Mouse (Mus musculus) forebrain, postnatal 0 days (tissue): ENCODE results near the gene Nsg1. TPM values are rescaled to one million over a fixed set of nuclear protein-coding genes. Genes with fewer than 3 reads are reported as not detected.

Experiments
- ATAC-seq: fragments of 200-750 bp; cut with Nextera tagmentation; 2 replicates; pipeline ENCODE4 v1.8.0; 2017; ENCODE audit warnings: mild to moderate bottlenecking, moderate library complexity
- DNase-seq: peaks from one replicate; pipeline ENCODE4 v3.0.0-alpha.2; 2015
- H3K27ac ChIP-seq: fragments of 300-500 bp; sonication (generic); 2 replicates; pipeline ENCODE4 v1.5.1; 2014; ENCODE audit warnings: low read depth, mild to moderate bottlenecking, antibody characterized with exemption, low read length, moderate library complexity, mixed read lengths
- H3K27me3 ChIP-seq: fragments of 300-500 bp; sonication (generic); 2 replicates; pipeline ENCODE4 v1.6.1; 2014; ENCODE audit warnings: mild to moderate bottlenecking, low read length, mixed read lengths; ENCODE audit not compliant: insufficient read depth
- H3K36me3 ChIP-seq: fragments of 300-500 bp; sonication (generic); 2 replicates; pipeline ENCODE4 v1.6.1; 2014; ENCODE audit warnings: mild to moderate bottlenecking, moderate library complexity; ENCODE audit not compliant: insufficient read depth
- H3K4me1 ChIP-seq: fragments of 300-500 bp; sonication (generic); 2 replicates; pipeline ENCODE4 v1.6.1; 2014; ENCODE audit warnings: antibody characterized with exemption; ENCODE audit not compliant: insufficient read depth
- H3K4me2 ChIP-seq: fragments of 300-500 bp; sonication (generic); 2 replicates; pipeline ENCODE4 v1.6.1; 2014; ENCODE audit warnings: low read depth, mild to moderate bottlenecking, moderate library complexity
- H3K4me3 ChIP-seq: fragments of 300-500 bp; sonication (generic); 2 replicates; pipeline ENCODE4 v1.5.1; 2014; ENCODE audit warnings: low read depth, low read length, mixed read lengths
- H3K9ac ChIP-seq: fragments of 300-500 bp; sonication (generic); 2 replicates; pipeline ENCODE4 v1.6.1; 2014; ENCODE audit warnings: mild to moderate bottlenecking
- H3K9me3 ChIP-seq: fragments of 300-500 bp; sonication (generic); 2 replicates; pipeline ENCODE4 v1.6.1; 2016; ENCODE audit warnings: low read length
- CTCF ChIP-seq: sonication (generic); IDR thresholded peaks from 2 replicates; pipeline ENCODE4 v1.5.1; 2016; ENCODE audit warnings: antibody characterized with exemption, control low read depth, low read depth
- WGBS: fragments of 180-500 bp; shearing (Covaris S2); extraction: QIAGEN DNeasy Blood & Tissue Kit; methylation state at CpG from one replicate; pipeline ENCODE4 v1.1.7; 2014; 5-methylcytosine and 5-hydroxymethylcytosine counted together
- polyA plus RNA-seq: library from polyadenylated mRNA; unstranded; fragments of >200 nt; fragmentation: Nextera tagmentation; extraction: Ambion mirVana; gene quantifications from 2 replicates; pipeline ENCODE4 v1.2.1, GENCODE M21; 2015
- total RNA-seq: library from RNA; depleted of rRNA; stranded (reverse); fragments of >200 nt; gene quantifications from 2 replicates; pipeline ENCODE4 v1.2.3, GENCODE M21; 2014

The Nsg1 gene
- total and polyA plus RNA-seq, 2 experiments from 2014 or later: 1,532 to 1,970 TPM

- Histone ChIP-seq H3K27ac (no peak overlapping the region), H3K4me2 (no peak overlapping the region), H3K9ac (no peak overlapping the region), H3K4me1 (no peaks in the 10 kb centered on the region), H3K4me3 (no peak overlapping the region), H3K27me3 (no peaks in the 10 kb centered on the region), H3K36me3 (peaks cover 20% of the 10 kb centered on the region), H3K9me3 (no peaks in the 10 kb centered on the region)
- WGBS: 92% methylated on average over 5 of the region's 5 CpGs
- ATAC-seq (no peak), DNase-seq (no peak)
- TF ChIP-seq CTCF: no peak
These were observed 40.4 kb downstream of the Nsg1 start for GRCm38 (mm10) chr5:38119268-38119667.

GRCm38 (mm10) chr5:38117056-38117455 is 42.7 kb downstream of the Nsg1 start:
- peaks cover 23% of the 10 kb centered on the region for H3K36me3 ChIP-seq
- no peak; the same call in 1 of the 2 replicates for ATAC-seq
- 69% methylated on average over 1 of the region's 1 CpGs for WGBS

GRCm38 (mm10) chr5:38114526-38114925 is 45.2 kb downstream of the Nsg1 start:
- Histone ChIP-seq H3K27me3 (no peaks in the 10 kb centered on the region), H3K36me3 (peaks cover 23% of the 10 kb centered on the region), H3K9ac (no peak overlapping the region), H3K9me3 (no peaks in the 10 kb centered on the region), H3K4me1 (no peaks in the 10 kb centered on the region), H3K4me3 (no peak overlapping the region), H3K4me2 (no peak overlapping the region), H3K27ac (no peak overlapping the region)
- ATAC-seq: no peak
- DNase-seq: no peak
- WGBS: 99% methylated on average over 2 of the region's 2 CpGs
- no peak for TF ChIP-seq CTCF

More at GRCm38 (mm10) chr5:38117056-38117455, 42.7 kb downstream of the Nsg1 start:
- no peak for DNase-seq
- Histone ChIP-seq H3K4me2 (no peak overlapping the region), H3K9ac (no peak overlapping the region), H3K4me3 (no peak overlapping the region), H3K27ac (no peak overlapping the region), H3K4me1 (no peaks in the 10 kb centered on the region), H3K9me3 (no peaks in the 10 kb centered on the region), H3K27me3 (no peaks in the 10 kb centered on the region)
- TF ChIP-seq CTCF: no peak

GRCm38 (mm10) chr5:38106807-38107206 is 52.9 kb downstream of the Nsg1 start:
- DNase-seq (no peak), ATAC-seq (no peak)
- no peak for TF ChIP-seq CTCF
- Histone ChIP-seq H3K4me3 (no peak overlapping the region), H3K27me3 (no peaks in the 10 kb centered on the region), H3K27ac (no peak overlapping the region), H3K4me1 (no peaks in the 10 kb centered on the region), H3K9ac (no peak overlapping the region), H3K4me2 (no peak overlapping the region), H3K36me3 (peaks cover 25% of the 10 kb centered on the region), H3K9me3 (no peaks in the 10 kb centered on the region)
- 84% methylated on average over 10 of the region's 10 CpGs for WGBS

GRCm38 (mm10) chr5:38106080-38106697 is 53.5 kb downstream of the Nsg1 start:
- no peak overlapping the region for H3K4me3 ChIP-seq
- no peaks in the 10 kb centered on the region for H3K9me3 ChIP-seq
- H3K27ac ChIP-seq: no peak overlapping the region
- ATAC-seq (no peak), DNase-seq (no peak)
- no peaks in the 10 kb centered on the region for H3K27me3 ChIP-seq
- WGBS: 89% methylated on average over 14 of the region's 14 CpGs
- no peak overlapping the region for H3K9ac ChIP-seq
- peaks cover 25% of the 10 kb centered on the region for H3K36me3 ChIP-seq
- H3K4me1 ChIP-seq: no peaks in the 10 kb centered on the region
- TF ChIP-seq CTCF: no peak
- no peak overlapping the region for H3K4me2 ChIP-seq

GRCm38 (mm10) chr5:38102945-38103344 is 56.8 kb downstream of the Nsg1 start:
- peaks cover 16% of the 10 kb centered on the region; the same call in 1 of the 2 replicates for H3K36me3 ChIP-seq
- 82% methylated on average over 2 of the region's 2 CpGs for WGBS
- TF ChIP-seq CTCF: no peak
- no peak overlapping the region for H3K4me2 ChIP-seq
- H3K27ac ChIP-seq: no peak overlapping the region
- ATAC-seq (no peak), DNase-seq (no peak)
- no peak overlapping the region for H3K4me3 ChIP-seq
- H3K9ac ChIP-seq: no peak overlapping the region
- H3K9me3 ChIP-seq: no peaks in the 10 kb centered on the region
- H3K4me1 ChIP-seq: no peaks in the 10 kb centered on the region
- H3K27me3 ChIP-seq: no peaks in the 10 kb centered on the region

- no peak overlapping the region for H3K27ac ChIP-seq
- peak; percentile 15; the same call in 1 of the 2 replicates for ATAC-seq
- no peaks in the 10 kb centered on the region for H3K4me1 ChIP-seq
- no peaks in the 10 kb centered on the region for H3K27me3 ChIP-seq
- 66% methylated on average over 2 of the region's 2 CpGs for WGBS
- H3K9me3 ChIP-seq: no peaks in the 10 kb centered on the region
- no peak for TF ChIP-seq CTCF
- H3K36me3 ChIP-seq: no peaks in the 10 kb centered on the region
- H3K4me2 ChIP-seq: no peak overlapping the region
- H3K9ac ChIP-seq: no peak overlapping the region
- H3K4me3 ChIP-seq: no peak overlapping the region
- DNase-seq: no peak
These were observed 60.5 kb downstream of the Nsg1 start for GRCm38 (mm10) chr5:38099139-38099676.
